Mouse (Mus musculus) forebrain, embryonic 12.5 days (tissue): Measurements from ENCODE around the gene Rev1. TPM values are rescaled to one million over a fixed set of nuclear protein-coding genes. Genes with fewer than 3 reads are reported as not detected.

Source experiments
- ATAC-seq: fragments of 200-750 bp; cut with Nextera tagmentation; 2 replicates; pipeline ENCODE4 v1.8.0; 2017; ENCODE audit warnings: moderate TSS enrichment; ENCODE audit not compliant: low FRiP score
- H3K27ac ChIP-seq: fragments of 300-500 bp; sonication (generic); 2 replicates; pipeline ENCODE4 v1.5.1; 2016; ENCODE audit warnings: mild to moderate bottlenecking
- H3K27me3 ChIP-seq: fragments of 300-500 bp; sonication (generic); 2 replicates; pipeline ENCODE4 v1.6.1; 2016; ENCODE audit warnings: mild to moderate bottlenecking
- H3K36me3 ChIP-seq: fragments of 300-500 bp; sonication (generic); replicated peaks from 2 replicates; pipeline ENCODE4 v1.6.1; 2016; ENCODE audit warnings: mild to moderate bottlenecking
- H3K4me1 ChIP-seq: fragments of 300-500 bp; sonication (generic); 2 replicates; pipeline ENCODE4 v1.6.1; 2016
- H3K4me2 ChIP-seq: fragments of 300-500 bp; sonication (generic); 2 replicates; pipeline ENCODE4 v1.6.1; 2016; ENCODE audit warnings: mild to moderate bottlenecking, moderate library complexity
- H3K4me3 ChIP-seq: fragments of 300-500 bp; sonication (generic); replicated peaks from 2 replicates; pipeline ENCODE4 v1.5.1; 2016; ENCODE audit warnings: mild to moderate bottlenecking
- H3K9ac ChIP-seq: fragments of 300-500 bp; sonication (generic); 2 replicates; pipeline ENCODE4 v1.6.1; 2016; ENCODE audit warnings: mild to moderate bottlenecking
- H3K9me3 ChIP-seq: fragments of 300-500 bp; sonication (generic); 2 replicates; pipeline ENCODE4 v1.6.1; 2016
- WGBS: fragments of 180-500 bp; shearing (Covaris S2); methylation state at CpG from one replicate; pipeline ENCODE4 v1.1.7; 2016; 5-methylcytosine and 5-hydroxymethylcytosine counted together
- polyA plus RNA-seq: library from polyadenylated mRNA; unstranded; fragments of >200 nt; fragmentation: Nextera tagmentation; extraction: Ambion mirVana; gene quantifications from 2 replicates; pipeline ENCODE4 v1.2.1, GENCODE M21; 2016

Rev1 gene
- polyA plus RNA-seq, 1 experiment from 2014 or later, result 47.9 TPM

- no peak overlapping the region for H3K4me2 ChIP-seq
- no peak overlapping the region for H3K9ac ChIP-seq
- H3K4me3 ChIP-seq, result no peak overlapping the region
- ATAC-seq, result no peak
- H3K4me1 ChIP-seq, result no peaks in the 10 kb centered on the region
- H3K27me3 ChIP-seq, result no peaks in the 10 kb centered on the region
- no peaks in the 10 kb centered on the region for H3K9me3 ChIP-seq
- H3K27ac ChIP-seq, result no peak overlapping the region
- WGBS, result 83% methylated on average over 3 of the region's 3 CpGs
- no peaks in the 10 kb centered on the region for H3K36me3 ChIP-seq
Measured at GRCm38 (mm10) chr1:38006741-38007140, 122.9 kb downstream of the Rev1 start.

GRCm38 (mm10) chr1:38003046-38003445, 126.6 kb downstream of the Rev1 start:
- ATAC-seq, result no peak
- H3K27ac ChIP-seq, result no peak overlapping the region
- H3K9me3 ChIP-seq, result no peaks in the 10 kb centered on the region
- H3K36me3 ChIP-seq, result no peaks in the 10 kb centered on the region
- H3K4me3 ChIP-seq, result no peak overlapping the region
- peaks cover 13% of the 10 kb centered on the region for H3K4me1 ChIP-seq
- H3K9ac ChIP-seq, result no peak overlapping the region
- WGBS, result 91% methylated on average over 3 of the region's 3 CpGs
- no peak overlapping the region for H3K4me2 ChIP-seq
- no peaks in the 10 kb centered on the region for H3K27me3 ChIP-seq

Other genes with a start within 250 kb of the Rev1 start
- 22.1 and 23.1 TPM in 2 replicates for gene Mitd1, start 239.4 kb downstream of the Rev1 start, polyA plus RNA-seq
- 213 and 215 TPM in 2 replicates for gene Mrpl30, start 239.3 kb downstream of the Rev1 start, polyA plus RNA-seq
- gene Lyg2, start 213.3 kb downstream of the Rev1 start, polyA plus RNA-seq, result not detected in 2 replicates
- gene Lyg1, start 172.0 kb downstream of the Rev1 start, polyA plus RNA-seq, result not detected in 2 replicates
- gene Txndc9, start 131.9 kb downstream of the Rev1 start, polyA plus RNA-seq, result 150 and 153 TPM in 2 replicates
- gene Eif5b, start 131.8 kb downstream of the Rev1 start, polyA plus RNA-seq, result 33.8 and 34.3 TPM in 2 replicates